Mouse (Mus musculus) brown adipose tissue, adult 24 weeks (tissue): ENCODE results near the gene Prrg2. TPM values are rescaled to one million over a fixed set of nuclear protein-coding genes. Genes with fewer than 3 reads are reported as not detected.

Experiments used
- H3K27ac ChIP-seq: fragments of 200-500 bp; replicated peaks from 2 replicates; pipeline ENCODE4 v1.5.1; 2012; ENCODE audit warnings: low read depth, mild to moderate bottlenecking, low read length
- H3K4me1 ChIP-seq: fragments of 200-500 bp; 2 replicates; pipeline ENCODE4 v1.6.1; 2012; ENCODE audit warnings: low read length, mixed read lengths; ENCODE audit not compliant: control insufficient read depth, insufficient read depth, insufficient read length
- H3K4me3 ChIP-seq: fragments of 200-500 bp; 2 replicates; pipeline ENCODE4 v1.5.1; 2012; ENCODE audit warnings: low read depth, mild to moderate bottlenecking, low read length, moderate library complexity; ENCODE audit not compliant: insufficient read depth
- polyA plus RNA-seq: library from polyadenylated mRNA; stranded (reverse); fragments of >200 nt; gene quantifications from 2 replicates; pipeline ENCODE4 v1.2.4, GENCODE M21; 2012; ENCODE audit not compliant: missing spikeins, insufficient read depth, insufficient read length

The Prrg2 gene
- polyA plus RNA-seq, 1 experiment: 33.8 TPM

DNA sequence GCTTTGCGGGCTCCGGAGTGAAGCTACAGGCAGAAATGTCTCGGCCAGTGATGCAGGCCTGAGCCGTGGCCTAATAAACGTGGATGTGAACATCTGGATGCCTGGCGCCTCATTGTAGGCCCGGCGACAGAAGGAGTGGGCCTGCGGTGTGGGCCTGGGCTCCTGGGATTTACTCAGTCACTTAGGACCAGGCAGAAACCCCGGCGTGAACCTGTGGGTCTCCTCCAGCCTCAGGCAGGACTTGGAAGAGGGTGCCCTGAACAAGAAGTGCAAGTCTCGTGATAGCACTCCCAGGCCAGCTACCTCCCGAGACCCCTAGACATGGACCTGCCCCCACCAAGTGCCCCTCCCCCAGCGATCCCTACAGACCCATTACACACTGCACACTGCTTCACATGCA is 14.8 kb upstream of the Prrg2 start:
- Histone ChIP-seq H3K27ac (no peak overlapping the region), H3K4me1 (peaks cover 2% of the 10 kb centered on the region; the same call in 1 of the 2 replicates), H3K4me3 (no peak overlapping the region)

GRCm38 (mm10) chr7:45076501-45076900 is 14.0 kb upstream of the Prrg2 start:
- Histone ChIP-seq H3K27ac (no peak overlapping the region), H3K4me3 (no peak overlapping the region), H3K4me1 (peaks cover 2% of the 10 kb centered on the region; the same call in 1 of the 2 replicates)

DNA sequence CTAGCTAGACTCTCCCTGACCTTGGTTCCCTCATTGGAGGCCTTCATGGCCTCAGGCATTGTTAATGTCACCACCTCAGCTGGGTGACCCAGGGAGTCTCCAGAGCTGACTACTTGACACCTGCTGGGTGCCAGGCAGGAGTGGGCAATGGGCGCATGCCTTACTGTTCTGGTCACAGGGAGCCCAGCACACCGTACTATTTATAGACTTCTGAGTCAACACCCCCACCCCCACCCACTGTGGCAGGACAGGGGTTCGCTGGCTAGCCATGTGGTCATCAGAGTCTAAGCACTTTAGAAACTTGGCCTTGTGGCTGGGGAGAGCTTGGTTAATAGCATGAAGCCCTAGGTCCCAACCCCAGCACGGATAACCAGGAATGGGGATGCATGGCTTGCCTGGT is 12.9 kb upstream of the Prrg2 start:
- Histone ChIP-seq H3K4me3 (no peak overlapping the region), H3K4me1 (peaks cover 2% of the 10 kb centered on the region; the same call in 1 of the 2 replicates), H3K27ac (no peak overlapping the region)

DNA sequence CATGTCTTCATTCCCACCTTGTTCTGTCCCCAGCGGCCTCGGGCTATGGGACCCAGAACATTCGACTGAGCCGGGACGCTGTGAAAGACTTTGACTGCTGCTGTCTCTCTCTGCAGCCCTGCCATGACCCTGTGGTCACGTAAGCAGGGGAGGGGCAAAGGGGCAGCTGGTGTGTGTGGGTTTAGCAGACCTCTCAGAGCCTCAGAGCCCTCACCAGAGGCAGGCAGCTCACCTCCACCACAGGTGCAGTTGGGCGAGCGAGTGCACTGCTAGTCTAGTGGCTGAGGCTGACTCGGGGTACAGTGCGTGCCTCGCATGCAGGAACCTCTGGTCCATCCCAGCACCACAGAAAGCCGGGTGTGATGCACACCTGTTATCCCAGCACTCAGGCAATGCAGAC is 11.5 kb upstream of the Prrg2 start:
- Histone ChIP-seq H3K27ac (no peak overlapping the region), H3K4me3 (no peak overlapping the region), H3K4me1 (peaks cover 2% of the 10 kb centered on the region; the same call in 1 of the 2 replicates)

DNA sequence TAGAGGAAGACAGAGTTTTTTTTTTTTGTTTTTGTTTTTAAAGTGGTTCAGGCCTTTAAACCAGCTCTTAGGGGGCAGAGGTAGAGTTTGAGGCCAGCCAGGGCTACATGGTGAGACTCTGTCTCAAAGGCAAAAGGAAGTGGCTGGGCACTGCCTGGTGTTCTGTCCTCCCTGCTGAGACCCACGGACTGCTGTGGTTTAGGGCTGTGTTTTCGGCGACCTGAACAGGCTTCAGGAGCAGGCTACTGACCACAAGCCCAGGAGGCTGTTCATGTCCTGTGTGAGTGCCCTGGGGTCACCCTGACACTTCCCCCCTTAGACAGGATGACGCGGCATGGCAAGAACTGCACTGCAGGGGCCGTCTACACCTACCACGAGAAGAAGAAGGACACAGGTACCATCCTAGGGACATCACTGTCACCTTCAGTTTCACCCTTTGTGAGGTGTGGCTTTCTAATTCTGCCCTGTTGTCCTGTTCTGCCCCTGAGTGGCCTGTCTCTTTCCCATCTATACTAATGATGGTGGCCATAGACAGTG is 10.8 kb upstream of the Prrg2 start:
- Histone ChIP-seq H3K4me3 (no peak overlapping the region), H3K4me1 (peaks cover 2% of the 10 kb centered on the region; the same call in 1 of the 2 replicates), H3K27ac (no peak overlapping the region)

GRCm38 (mm10) chr7:45072230-45072629 is 9.8 kb upstream of the Prrg2 start:
- H3K27ac ChIP-seq: no peak overlapping the region
- no peak overlapping the region for H3K4me3 ChIP-seq
- H3K4me1 ChIP-seq: peaks cover 2% of the 10 kb centered on the region; the same call in 1 of the 2 replicates

- H3K27ac ChIP-seq: no peak overlapping the region
- H3K4me1 ChIP-seq: no peaks in the 10 kb centered on the region
- no peak overlapping the region for H3K4me3 ChIP-seq
Measured at GRCm38 (mm10) chr7:45069671-45070070, 7.2 kb upstream of the Prrg2 start.

- Histone ChIP-seq H3K27ac (no peak overlapping the region), H3K4me3 (no peak overlapping the region), H3K4me1 (no peaks in the 10 kb centered on the region)
Measured at GRCm38 (mm10) chr7:45068000-45068318, 5.5 kb upstream of the Prrg2 start.

GRCm38 (mm10) chr7:45067190-45067999 is 4.9 kb upstream of the Prrg2 start:
- no peak overlapping the region for H3K27ac ChIP-seq
- H3K4me1 ChIP-seq: no peaks in the 10 kb centered on the region
- no peak overlapping the region for H3K4me3 ChIP-seq

DNA sequence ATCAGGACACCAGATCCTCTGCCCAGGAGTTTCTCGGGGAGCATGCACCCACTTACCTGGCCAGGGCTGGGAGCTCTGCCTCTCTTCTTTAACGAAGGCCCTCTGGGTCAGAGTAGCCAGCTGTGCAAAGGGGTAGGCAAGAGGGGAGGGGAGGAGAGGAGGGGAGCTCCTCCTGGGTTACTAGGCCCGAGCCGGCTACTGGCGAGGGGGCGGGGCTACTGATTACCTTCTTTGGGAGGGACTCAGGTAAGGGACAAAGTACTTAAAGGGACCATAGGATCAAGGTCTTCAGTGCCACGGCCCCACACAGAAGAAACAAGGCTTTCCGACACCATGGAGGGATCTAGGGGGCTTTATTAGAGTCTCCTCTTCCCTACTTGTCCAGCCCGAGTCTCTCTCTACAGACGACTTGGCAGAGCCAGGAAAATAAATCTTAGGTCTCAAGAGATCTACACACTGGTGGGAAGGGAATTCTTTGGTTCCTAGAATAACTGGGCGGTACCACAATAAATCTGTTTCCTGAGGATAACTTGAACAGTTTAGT is 873 bp downstream of the Prrg2 start:
- Histone ChIP-seq H3K4me1 (peaks cover 4% of the 10 kb centered on the region; the same call in 1 of the 2 replicates), H3K4me3 (peak overlapping the region; percentile 75), H3K27ac (peak overlapping the region; percentile 18; the same call in 1 of the 2 replicates)

DNA sequence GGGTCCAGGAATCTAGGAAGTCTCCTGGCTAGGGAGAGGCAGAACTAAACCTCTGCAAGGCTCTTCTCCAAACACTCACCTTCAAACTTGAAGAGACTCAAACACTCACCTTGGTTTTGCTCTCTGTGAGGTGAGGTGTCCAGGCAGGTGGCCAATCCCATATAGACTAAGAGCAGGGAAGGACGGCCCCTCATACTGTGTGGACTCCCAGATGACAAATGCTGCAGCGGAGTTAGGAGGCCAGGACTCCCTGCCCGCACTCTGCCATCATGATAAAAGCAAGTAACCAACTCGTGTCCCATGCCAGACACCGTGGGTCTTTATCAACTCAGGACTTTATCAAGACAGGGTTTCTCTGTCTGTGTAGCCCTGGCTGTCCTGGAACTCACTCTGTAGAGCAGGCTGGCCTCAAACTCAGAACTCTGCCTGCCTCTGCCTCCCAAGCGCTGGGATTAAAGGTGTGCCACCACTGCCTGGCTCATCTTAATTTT is 1.8 kb downstream of the Prrg2 start:
- H3K27ac ChIP-seq: no peak overlapping the region
- peaks cover 4% of the 10 kb centered on the region; the same call in 1 of the 2 replicates for H3K4me1 ChIP-seq
- H3K4me3 ChIP-seq: no peak overlapping the region

DNA sequence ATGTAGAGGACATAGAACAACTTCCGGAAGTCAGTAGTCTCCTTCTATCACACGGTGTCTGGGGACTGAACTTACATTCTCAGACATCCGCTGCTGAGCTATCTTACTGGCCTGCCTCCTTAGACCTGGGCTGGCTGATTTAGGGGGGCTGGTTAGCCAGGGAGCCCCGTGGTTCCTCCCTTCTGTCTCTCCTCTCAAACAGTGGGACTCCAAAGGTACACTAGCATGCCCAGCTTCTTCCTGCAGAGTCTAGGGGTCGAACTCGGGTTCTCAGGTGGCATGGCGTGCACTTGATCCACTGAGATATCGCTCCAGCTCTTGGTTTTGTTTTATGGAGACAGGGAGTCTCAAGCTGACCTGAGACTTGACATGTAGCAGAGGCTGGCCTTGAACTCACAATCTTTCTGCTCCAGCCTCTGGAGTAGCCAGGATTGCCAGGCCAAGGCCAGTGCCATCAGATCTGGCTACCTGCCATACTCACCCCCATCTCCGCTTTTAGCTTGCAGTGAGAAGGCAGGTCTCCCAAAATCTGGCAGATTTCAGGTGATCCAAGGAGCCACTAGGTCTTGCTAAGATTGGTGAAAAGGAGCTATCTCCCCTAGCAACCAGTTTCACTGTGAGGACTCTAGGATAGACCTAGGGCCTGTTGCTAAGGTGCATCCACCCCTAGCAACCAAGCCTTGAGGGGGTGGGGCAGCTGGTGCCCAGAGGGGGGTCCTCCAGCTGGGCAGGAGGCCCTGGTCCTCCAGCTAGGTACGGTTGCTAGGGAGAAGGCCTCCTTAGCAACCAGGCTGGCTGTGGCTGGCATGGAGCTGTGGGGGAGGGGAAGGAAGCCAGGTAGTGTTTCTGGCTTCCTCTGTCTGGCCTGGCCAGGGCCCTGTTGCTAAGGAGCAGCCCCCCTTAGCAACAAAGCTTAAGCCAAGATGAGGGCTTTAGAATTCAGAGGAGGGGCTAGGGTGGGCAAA is 3.6 kb downstream of the Prrg2 start:
- H3K4me1 ChIP-seq: peaks cover 4% of the 10 kb centered on the region; the same call in 1 of the 2 replicates
- H3K4me3 ChIP-seq: no peak overlapping the region
- no peak overlapping the region for H3K27ac ChIP-seq

DNA sequence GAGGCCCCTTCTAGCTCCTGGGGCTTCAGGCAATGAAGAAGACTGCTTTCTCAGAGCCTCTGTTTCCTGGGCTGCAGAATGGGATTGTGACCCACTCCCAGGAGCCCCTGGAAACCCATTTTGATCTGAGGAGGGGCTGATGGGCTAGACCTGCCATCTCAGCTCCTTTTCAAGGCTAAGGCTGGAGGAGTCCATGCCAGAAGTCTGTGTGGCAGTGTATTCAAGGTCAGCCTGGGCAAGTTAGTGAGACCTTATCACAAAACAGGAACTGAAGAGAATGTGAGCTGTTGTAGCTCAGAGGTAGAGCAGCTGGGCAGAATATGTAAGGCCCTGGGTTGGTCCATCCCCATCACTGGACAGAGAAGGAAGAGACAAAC is 5.5 kb downstream of the Prrg2 start:
- Histone ChIP-seq H3K27ac (no peak overlapping the region), H3K4me3 (no peak overlapping the region), H3K4me1 (peaks cover 5% of the 10 kb centered on the region)

GRCm38 (mm10) chr7:45056329-45056971 is 6.0 kb downstream of the Prrg2 start:
- Histone ChIP-seq H3K4me3 (no peak overlapping the region), H3K4me1 (peaks cover 4% of the 10 kb centered on the region), H3K27ac (no peak overlapping the region)
